Mouse (Mus musculus) liver, embryonic 15.5 days (tissue): ENCODE results near the gene Dync1li2. TPM values are rescaled to one million over a fixed set of nuclear protein-coding genes. Genes with fewer than 3 reads are reported as not detected.

Source experiments
- polyA plus RNA-seq: library from polyadenylated mRNA; unstranded; fragments of >200 nt; fragmentation: Nextera tagmentation; extraction: Ambion mirVana; gene quantifications from 2 replicates; pipeline ENCODE4 v1.2.1, GENCODE M21; 2015

Gene Dync1li2
- polyA plus RNA-seq, 1 experiment from 2014 or later: 11.5 TPM

Other genes starting within 250 kb of the Dync1li2 start
- gene Tk2, start 194.5 kb downstream of the Dync1li2 start, polyA plus RNA-seq: 7.1 and 7.6 TPM in 2 replicates
- gene Cklf, start 192.2 kb downstream of the Dync1li2 start, polyA plus RNA-seq: 14.9 and 17.7 TPM in 2 replicates
- not detected in 2 replicates for gene Cmtm2a, start 149.9 kb downstream of the Dync1li2 start, polyA plus RNA-seq
- gene Gm45711, start 133.0 kb downstream of the Dync1li2 start, polyA plus RNA-seq: not detected in 2 replicates
- gene Cmtm1, start 132.9 kb downstream of the Dync1li2 start, polyA plus RNA-seq: not detected in 2 replicates
- gene Gm11020, start 121.5 kb downstream of the Dync1li2 start, polyA plus RNA-seq: not detected in 2 replicates
- gene Cmtm2b, start 120.8 kb downstream of the Dync1li2 start, polyA plus RNA-seq: not detected in 2 replicates
- 17.6 and 18.5 TPM in 2 replicates for gene Cmtm3, start 103.6 kb downstream of the Dync1li2 start, polyA plus RNA-seq
- 0.38 and 0.64 TPM in 2 replicates for gene Cmtm4, start 47.2 kb downstream of the Dync1li2 start, polyA plus RNA-seq
- gene Terb1, start 66.9 kb upstream of the Dync1li2 start, polyA plus RNA-seq: 0.05 TPM in 1 of 2 replicates, not detected in the other
- gene Nae1, start 91.6 kb upstream of the Dync1li2 start, polyA plus RNA-seq: 26.7 and 28.7 TPM in 2 replicates
- 5.0 and 6.1 TPM in 2 replicates for gene Car7, start 91.6 kb upstream of the Dync1li2 start, polyA plus RNA-seq
- gene Pdp2, start 148.4 kb upstream of the Dync1li2 start, polyA plus RNA-seq: 3.1 and 3.5 TPM in 2 replicates
- gene Cdh16, start 181.3 kb upstream of the Dync1li2 start, polyA plus RNA-seq: 0.08 and 0.18 TPM in 2 replicates
- gene Rrad, start 188.3 kb upstream of the Dync1li2 start, polyA plus RNA-seq: 1.7 and 2.2 TPM in 2 replicates
- 37.5 and 44.3 TPM in 2 replicates for gene Ciao2b, start 198.9 kb upstream of the Dync1li2 start, polyA plus RNA-seq